Mouse (Mus musculus): ENCODE results near the gene Mocs3. TPM values are rescaled to one million over a fixed set of nuclear protein-coding genes. Genes with fewer than 3 reads are reported as not detected.

Gene Mocs3
- polyA plus RNA-seq, 1 experiment, result 11.4 TPM

DNA sequence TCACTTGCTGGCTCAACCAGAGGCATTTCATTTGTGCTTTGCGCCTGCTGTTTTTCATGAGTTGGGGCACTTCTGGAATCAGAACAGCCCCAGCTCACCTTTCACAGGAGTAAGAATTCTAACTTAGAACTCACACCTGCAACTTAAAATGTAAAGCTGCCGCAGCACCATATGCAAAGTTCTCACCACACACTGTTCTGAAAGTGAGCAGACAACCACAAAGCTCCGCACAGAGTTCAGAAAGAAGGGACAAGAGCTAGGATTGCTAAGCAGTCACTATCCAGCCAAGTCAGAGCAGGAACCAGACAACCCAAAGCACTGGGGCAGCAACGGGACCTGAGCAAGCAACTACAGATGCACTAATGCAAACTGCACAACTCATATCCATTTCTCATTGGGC is 30.9 kb upstream of the Mocs3 start:
- no peak for TF ChIP-seq SRF (IDR thresholded peaks at IDR 0.05; ENCODE audit: control insufficient read depth, insufficient read length, low read depth)
- Histone ChIP-seq H3K4me2 (ENCODE audit: low read depth) (no peak overlapping the region), H3K79me2 (ENCODE audit: control insufficient read depth, insufficient read depth) (peaks cover 100% of the 10 kb centered on the region), H3K4me3 (no peak overlapping the region), H3ac (ENCODE audit: control insufficient read depth, insufficient read length) (no peak overlapping the region), H3K27me3 (ENCODE audit: control insufficient read depth, insufficient read depth, insufficient read length) (no peaks in the 10 kb centered on the region), H3K36me3 (ENCODE audit: control insufficient read depth, insufficient read depth) (peaks cover 19% of the 10 kb centered on the region)

DNA sequence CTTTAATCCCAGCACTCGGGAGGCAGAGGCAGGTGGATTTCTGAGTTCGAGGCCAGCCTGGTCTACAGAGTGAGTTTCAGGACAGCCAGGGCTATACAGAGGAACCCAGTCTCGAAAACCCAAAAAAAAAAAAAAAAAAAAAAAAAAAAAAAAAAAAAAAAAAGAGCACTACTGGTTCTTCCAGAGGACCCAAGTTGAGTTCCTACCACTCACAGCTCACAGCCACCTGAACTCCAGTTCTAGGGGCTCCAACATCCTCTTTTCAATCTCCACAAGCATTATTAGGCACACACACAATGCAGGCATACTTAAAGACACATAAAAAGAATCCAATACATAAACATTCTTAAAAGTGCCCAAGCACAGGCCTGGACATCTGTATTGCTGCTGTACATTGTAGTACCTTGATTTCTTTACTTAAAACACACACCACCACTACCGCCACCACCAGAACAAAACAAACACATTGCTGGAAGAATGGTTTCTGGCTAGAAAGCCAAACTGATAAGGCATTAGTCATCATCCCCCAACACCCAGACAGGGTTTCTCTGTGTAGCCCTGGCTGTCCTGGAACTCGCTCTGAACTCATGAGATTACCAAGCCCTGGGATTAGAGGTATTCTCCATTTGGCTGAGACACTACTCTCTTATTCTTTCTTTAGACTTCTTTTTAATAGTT is 30.3 kb upstream of the Mocs3 start:
- TF ChIP-seq MYOD1 (IDR thresholded peaks at IDR 0.05; ENCODE audit: control insufficient read depth in 1 of 3, insufficient read length in 2 of 3, low read depth in 2 of 3) (no peak), REST (IDR thresholded peaks at IDR 0.05; ENCODE audit: insufficient read depth, insufficient read length) (no peak), MYOG (IDR thresholded peaks at IDR 0.05; ENCODE audit: control insufficient read depth in 1 of 3, insufficient read depth in 1 of 3, insufficient read length in 2 of 3, low read depth in 2 of 3) (no peak), TCF12 (IDR thresholded peaks at IDR 0.05; ENCODE audit: insufficient read depth, poor library complexity, severe bottlenecking) (no peak), USF1 (IDR thresholded peaks at IDR 0.05; ENCODE audit: low read depth) (no peak), POLR2A (IDR thresholded peaks at IDR 0.05; ENCODE audit: insufficient read length, low read depth) (no peak), CEBPB (IDR thresholded peaks at IDR 0.05; ENCODE audit: insufficient read depth, poor library complexity, severe bottlenecking) (no peak), MAX (IDR thresholded peaks at IDR 0.05; ENCODE audit: low read depth) (no peak), E2F4 (IDR thresholded peaks at IDR 0.05; ENCODE audit: insufficient read depth) (no peak), TCF3 (IDR thresholded peaks at IDR 0.05; ENCODE audit: insufficient read length, low read depth) (no peak), SRF (IDR thresholded peaks at IDR 0.05; ENCODE audit: control insufficient read depth, insufficient read length, low read depth) (no peak), POLR2AphosphoS2 (IDR thresholded peaks at IDR 0.05; ENCODE audit: insufficient read length, low read depth) (no peak)
- no peak overlapping the region for H3ac ChIP-seq (ENCODE audit: control insufficient read depth, insufficient read length)
- no peak overlapping the region for H3K4me2 ChIP-seq (ENCODE audit: low read depth)
- peaks cover 100% of the 10 kb centered on the region for H3K79me2 ChIP-seq (ENCODE audit: control insufficient read depth, insufficient read depth)
- no peaks in the 10 kb centered on the region for H3K27me3 ChIP-seq (ENCODE audit: control insufficient read depth, insufficient read depth, insufficient read length)
- peaks cover 18% of the 10 kb centered on the region for H3K36me3 ChIP-seq (ENCODE audit: control insufficient read depth, insufficient read depth)
- no peak overlapping the region for H3K4me3 ChIP-seq

DNA sequence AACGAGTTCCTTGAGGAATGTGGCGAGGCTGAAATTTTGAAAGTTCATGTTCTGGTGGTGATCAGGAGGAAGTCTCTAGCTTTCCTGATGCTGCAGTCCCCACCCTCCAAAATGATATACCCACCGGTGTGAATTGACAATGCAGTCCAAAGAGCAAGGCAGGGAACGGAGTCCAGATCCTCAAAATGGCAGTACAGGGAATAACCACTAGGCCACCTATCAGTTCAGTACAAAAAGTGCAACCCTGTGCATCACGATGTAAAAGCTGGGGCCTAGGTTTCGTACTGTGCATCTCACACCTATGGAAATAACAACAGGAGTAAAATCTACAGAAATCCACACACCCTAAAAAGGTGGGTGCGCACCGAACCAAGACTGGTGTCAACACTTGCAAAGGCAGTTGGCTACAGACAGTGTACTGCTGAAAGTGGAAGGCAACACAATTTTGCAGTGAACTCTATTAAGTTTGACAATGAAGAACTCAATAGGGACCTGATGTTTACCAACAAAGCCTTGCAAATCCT is 25.9 kb upstream of the Mocs3 start:
- H3K79me2 ChIP-seq (ENCODE audit: control insufficient read depth, insufficient read depth), result peaks cover 66% of the 10 kb centered on the region
- H3K36me3 ChIP-seq (ENCODE audit: control insufficient read depth, insufficient read depth), result peaks cover 26% of the 10 kb centered on the region
- no peaks in the 10 kb centered on the region for H3K27me3 ChIP-seq (ENCODE audit: control insufficient read depth, insufficient read depth, insufficient read length)
- peak overlapping the region; percentile 77 for H3K4me3 ChIP-seq
- TF ChIP-seq MYOD1 (IDR thresholded peaks at IDR 0.05; ENCODE audit: control insufficient read depth in 1 of 3, insufficient read length in 2 of 3, low read depth in 2 of 3), result no peak
- TF ChIP-seq POLR2AphosphoS2 (IDR thresholded peaks at IDR 0.05; ENCODE audit: insufficient read length, low read depth), result no peak
- TF ChIP-seq REST (IDR thresholded peaks at IDR 0.05; ENCODE audit: insufficient read depth, insufficient read length), result no peak
- TF ChIP-seq POLR2A (IDR thresholded peaks at IDR 0.05; ENCODE audit: insufficient read length, low read depth), result no peak
- TF ChIP-seq SRF (IDR thresholded peaks at IDR 0.05; ENCODE audit: control insufficient read depth, insufficient read length, low read depth), result no peak
- TF ChIP-seq MAX (IDR thresholded peaks at IDR 0.05; ENCODE audit: low read depth), result no peak
- TF ChIP-seq USF1 (IDR thresholded peaks at IDR 0.05; ENCODE audit: low read depth), result no peak
- no peak for TF ChIP-seq CEBPB (IDR thresholded peaks at IDR 0.05; ENCODE audit: insufficient read depth, poor library complexity, severe bottlenecking)
- TF ChIP-seq TCF12 (IDR thresholded peaks at IDR 0.05; ENCODE audit: insufficient read depth, poor library complexity, severe bottlenecking), result no peak
- no peak for TF ChIP-seq E2F4 (IDR thresholded peaks at IDR 0.05; ENCODE audit: insufficient read depth)
- TF ChIP-seq TCF3 (IDR thresholded peaks at IDR 0.05; ENCODE audit: insufficient read length, low read depth), result no peak
- TF ChIP-seq MYOG (IDR thresholded peaks at IDR 0.05; ENCODE audit: control insufficient read depth in 1 of 3, insufficient read depth in 1 of 3, insufficient read length in 2 of 3, low read depth in 2 of 3), result no peak
- H3K4me2 ChIP-seq (ENCODE audit: low read depth), result peak overlapping the region; percentile 89
- H3ac ChIP-seq (ENCODE audit: control insufficient read depth, insufficient read length), result no peak overlapping the region

DNA sequence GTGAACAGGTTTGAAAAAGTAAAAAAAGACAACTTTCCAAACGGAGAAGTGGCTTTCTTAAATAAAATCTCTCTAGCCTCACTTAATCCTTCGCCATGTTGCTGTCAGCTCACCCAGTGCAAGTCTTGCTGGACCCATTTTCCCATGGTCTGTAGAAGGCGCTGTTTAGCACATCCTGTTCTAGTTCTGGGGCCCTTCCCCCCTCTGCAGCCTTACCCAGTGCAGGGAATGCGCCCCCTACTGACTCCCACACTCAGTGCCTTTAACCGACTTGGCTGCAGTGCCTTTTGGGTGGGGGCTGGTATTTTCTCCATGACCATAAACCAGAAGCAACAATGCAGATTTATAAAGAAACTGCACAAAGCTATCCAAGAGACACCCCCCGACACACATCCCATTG is 25.2 kb upstream of the Mocs3 start:
- peaks cover 33% of the 10 kb centered on the region for H3K36me3 ChIP-seq (ENCODE audit: control insufficient read depth, insufficient read depth)
- peaks cover 59% of the 10 kb centered on the region for H3K79me2 ChIP-seq (ENCODE audit: control insufficient read depth, insufficient read depth)
- H3K4me3 ChIP-seq, result peak overlapping the region; percentile 77
- peak overlapping the region; percentile 100 for H3ac ChIP-seq (ENCODE audit: control insufficient read depth, insufficient read length)
- no peaks in the 10 kb centered on the region for H3K27me3 ChIP-seq (ENCODE audit: control insufficient read depth, insufficient read depth, insufficient read length)
- peak overlapping the region; percentile 89 for H3K4me2 ChIP-seq (ENCODE audit: low read depth)
- peak; percentile 27 for TF ChIP-seq POLR2AphosphoS2 (IDR thresholded peaks at IDR 0.05; ENCODE audit: insufficient read length, low read depth)
- TF ChIP-seq USF1 (IDR thresholded peaks at IDR 0.05; ENCODE audit: low read depth), result no peak

DNA sequence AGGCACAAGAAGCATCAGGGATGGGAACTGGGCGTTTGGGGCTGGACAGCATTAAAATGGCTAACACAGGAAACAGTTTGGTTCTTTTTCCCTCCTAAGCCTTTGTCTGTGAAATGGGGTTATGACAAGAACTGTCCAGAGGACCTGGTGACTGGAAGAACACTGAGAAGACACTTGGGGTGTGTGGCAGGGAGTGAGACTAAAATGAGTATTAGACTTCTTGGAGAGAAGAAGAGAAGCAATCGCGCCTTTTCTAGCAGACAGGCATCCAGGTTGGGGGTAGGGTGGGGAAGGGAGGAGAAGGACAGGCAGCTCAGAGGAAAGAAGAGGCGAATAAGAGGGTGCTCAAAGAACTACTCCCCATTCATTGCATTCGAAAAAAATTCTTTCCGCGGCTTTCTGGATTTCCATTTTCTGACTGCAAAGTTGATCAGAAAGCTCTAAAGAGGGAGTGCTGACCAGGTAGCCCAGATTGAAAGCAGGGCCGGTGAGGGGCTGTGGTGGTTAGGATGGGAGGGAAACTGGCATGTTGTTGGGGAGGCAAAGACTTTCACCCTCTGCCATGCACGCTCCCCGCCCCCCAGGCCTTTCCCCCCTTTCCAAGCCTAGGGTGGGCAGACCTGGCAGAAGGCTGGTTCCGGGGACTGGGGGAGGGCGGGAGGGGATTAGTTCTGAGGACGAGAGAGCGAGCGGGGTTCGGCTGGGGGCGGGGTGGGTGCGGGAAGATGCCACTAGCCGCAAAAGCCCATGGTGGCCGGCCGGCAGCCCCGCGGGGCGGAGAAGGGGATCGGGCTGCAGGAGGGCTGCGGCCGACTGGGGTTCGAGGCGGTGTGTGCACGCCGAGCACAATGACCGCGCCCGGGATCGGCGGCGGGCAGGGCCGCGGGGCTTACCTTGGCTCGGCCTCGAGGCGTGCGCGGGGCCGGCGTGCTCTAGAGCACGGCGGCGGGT is 24.5 kb upstream of the Mocs3 start:
- peaks cover 52% of the 10 kb centered on the region for H3K79me2 ChIP-seq (ENCODE audit: control insufficient read depth, insufficient read depth)
- H3K27me3 ChIP-seq (ENCODE audit: control insufficient read depth, insufficient read depth, insufficient read length), result no peaks in the 10 kb centered on the region
- peaks cover 40% of the 10 kb centered on the region for H3K36me3 ChIP-seq (ENCODE audit: control insufficient read depth, insufficient read depth)
- H3ac ChIP-seq (ENCODE audit: control insufficient read depth, insufficient read length), result peak overlapping the region; percentile 100
- peak overlapping the region; percentile 77 for H3K4me3 ChIP-seq
- no peak for TF ChIP-seq USF1 (IDR thresholded peaks at IDR 0.05; ENCODE audit: low read depth)
- TF ChIP-seq MYOD1 (IDR thresholded peaks at IDR 0.05; ENCODE audit: control insufficient read depth in 1 of 3, insufficient read length in 2 of 3, low read depth in 2 of 3), result no peak
- TF ChIP-seq REST (IDR thresholded peaks at IDR 0.05; ENCODE audit: insufficient read depth, insufficient read length), result no peak
- TF ChIP-seq POLR2A (IDR thresholded peaks at IDR 0.05; ENCODE audit: insufficient read length, low read depth), result no peak
- TF ChIP-seq POLR2AphosphoS2 (IDR thresholded peaks at IDR 0.05; ENCODE audit: insufficient read length, low read depth), result no peak
- no peak for TF ChIP-seq SRF (IDR thresholded peaks at IDR 0.05; ENCODE audit: control insufficient read depth, insufficient read length, low read depth)
- no peak for TF ChIP-seq TCF12 (IDR thresholded peaks at IDR 0.05; ENCODE audit: insufficient read depth, poor library complexity, severe bottlenecking)
- no peak for TF ChIP-seq MYOG (IDR thresholded peaks at IDR 0.05; ENCODE audit: control insufficient read depth in 1 of 3, insufficient read depth in 1 of 3, insufficient read length in 2 of 3, low read depth in 2 of 3)
- peak overlapping the region; percentile 89 for H3K4me2 ChIP-seq (ENCODE audit: low read depth)

All from myocyte (in vitro differentiated cells).